Mouse (Mus musculus) midbrain, embryonic 12.5 days (tissue): ENCODE results near the gene Ern1. TPM values are rescaled to one million over a fixed set of nuclear protein-coding genes. Genes with fewer than 3 reads are reported as not detected.

Experiments used
- ATAC-seq: fragments of 200-750 bp; cut with Nextera tagmentation; 2 replicates; pipeline ENCODE4 v1.8.0; 2017; ENCODE audit warnings: low read depth, moderate TSS enrichment, moderate library complexity; ENCODE audit not compliant: low FRiP score
- H3K27ac ChIP-seq: fragments of 300-500 bp; sonication (generic); replicated peaks from 2 replicates; pipeline ENCODE4 v1.5.1; 2016; ENCODE audit warnings: mild to moderate bottlenecking
- H3K27me3 ChIP-seq: fragments of 300-500 bp; sonication (generic); 2 replicates; pipeline ENCODE4 v1.6.1; 2016; ENCODE audit warnings: mild to moderate bottlenecking
- H3K36me3 ChIP-seq: fragments of 300-500 bp; sonication (generic); 2 replicates; pipeline ENCODE4 v1.6.1; 2016
- H3K4me1 ChIP-seq: fragments of 300-500 bp; sonication (generic); 2 replicates; pipeline ENCODE4 v1.6.1; 2016
- H3K4me2 ChIP-seq: fragments of 300-500 bp; sonication (generic); replicated peaks from 2 replicates; pipeline ENCODE4 v1.6.1; 2016; ENCODE audit warnings: mild to moderate bottlenecking, moderate library complexity
- H3K4me3 ChIP-seq: fragments of 300-500 bp; sonication (generic); 2 replicates; pipeline ENCODE4 v1.5.1; 2016; ENCODE audit warnings: mild to moderate bottlenecking
- H3K9ac ChIP-seq: fragments of 300-500 bp; sonication (generic); replicated peaks from 2 replicates; pipeline ENCODE4 v1.6.1; 2016; ENCODE audit warnings: mild to moderate bottlenecking, moderate library complexity
- H3K9me3 ChIP-seq: fragments of 300-500 bp; sonication (generic); 2 replicates; pipeline ENCODE4 v1.6.1; 2016; ENCODE audit warnings: mild to moderate bottlenecking
- WGBS: fragments of 180-500 bp; shearing (Covaris S2); methylation state at CpG from one replicate; pipeline ENCODE4 v1.1.7; 2016; 5-methylcytosine and 5-hydroxymethylcytosine counted together
- polyA plus RNA-seq: library from polyadenylated mRNA; unstranded; fragments of >200 nt; fragmentation: Nextera tagmentation; extraction: Ambion mirVana; gene quantifications from 2 replicates; pipeline ENCODE4 v1.2.1, GENCODE M21; 2016

Gene Ern1
- polyA plus RNA-seq, 1 experiment from 2014 or later, result 6.6 TPM

DNA sequence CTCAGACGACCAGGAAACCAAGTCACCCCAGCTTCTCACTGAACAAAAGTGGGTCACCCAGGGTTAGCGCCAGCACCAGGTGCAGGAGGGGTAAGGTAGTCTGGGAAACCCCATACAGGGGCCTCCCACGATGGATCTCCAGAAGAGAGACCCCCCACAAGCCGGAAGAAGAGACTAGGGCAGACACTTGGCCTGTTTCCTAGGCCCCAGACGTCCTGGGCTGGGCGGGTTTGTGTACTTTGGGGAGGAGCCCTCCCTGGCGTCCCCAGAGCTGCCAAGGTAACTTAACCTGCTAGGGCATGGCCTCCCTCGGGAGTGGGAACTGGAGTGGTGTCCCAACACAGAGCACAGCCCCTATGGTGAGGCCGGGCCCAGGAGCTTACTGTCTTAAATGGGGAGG lies 113.1 kb downstream of the Ern1 start:
- Histone ChIP-seq H3K9me3 (no peaks in the 10 kb centered on the region), H3K4me1 (no peaks in the 10 kb centered on the region), H3K36me3 (no peaks in the 10 kb centered on the region), H3K4me2 (no peak overlapping the region), H3K9ac (no peak overlapping the region), H3K4me3 (no peak overlapping the region), H3K27me3 (no peaks in the 10 kb centered on the region), H3K27ac (no peak overlapping the region)
- no peak for ATAC-seq
- 57% methylated on average over 9 of the region's 9 CpGs for WGBS

DNA sequence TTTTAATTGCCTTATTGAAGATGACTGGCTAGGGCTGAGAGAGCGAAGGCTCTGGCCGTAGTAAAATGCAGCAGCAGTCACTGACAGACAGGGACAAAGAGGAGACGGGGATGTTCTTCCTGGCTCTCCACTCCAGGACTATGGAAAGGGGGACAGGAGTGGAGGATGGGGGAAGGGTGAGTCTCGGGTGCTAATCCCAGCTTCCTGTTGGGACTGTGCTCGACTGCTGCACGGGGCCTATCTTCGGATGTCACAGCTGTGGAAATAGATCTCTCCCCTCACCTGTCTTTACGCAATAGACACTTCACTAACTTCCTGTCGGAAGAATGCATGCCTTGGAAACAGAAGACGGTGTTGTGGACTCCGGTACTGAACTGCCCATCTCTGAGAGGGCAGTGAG lies 113.7 kb downstream of the Ern1 start:
- Histone ChIP-seq H3K27me3 (no peaks in the 10 kb centered on the region), H3K4me3 (no peak overlapping the region), H3K4me2 (no peak overlapping the region), H3K27ac (no peak overlapping the region), H3K4me1 (no peaks in the 10 kb centered on the region), H3K9ac (no peak overlapping the region), H3K36me3 (no peaks in the 10 kb centered on the region), H3K9me3 (no peaks in the 10 kb centered on the region)
- ATAC-seq, result no peak
- WGBS, result 60% methylated on average over 11 of the region's 11 CpGs

DNA sequence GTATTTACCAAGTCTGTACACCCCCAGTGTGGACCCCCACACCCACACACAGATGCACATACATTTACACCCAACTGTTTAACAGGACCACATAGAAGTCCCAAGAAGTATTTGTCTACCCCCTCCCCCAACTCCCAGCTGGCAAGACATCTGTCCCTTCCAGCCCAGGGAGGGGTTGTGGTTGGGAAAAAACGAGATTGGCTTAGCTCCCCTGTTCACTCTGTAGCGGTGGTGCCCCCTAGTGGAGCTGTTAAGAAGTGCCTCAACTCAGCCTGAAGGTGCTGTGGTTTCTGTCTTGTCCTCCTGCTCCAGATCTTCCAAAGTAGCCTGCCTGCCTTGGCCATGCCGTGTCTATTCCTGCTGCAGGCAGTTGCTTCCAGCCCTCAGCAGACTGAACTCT lies 121.3 kb downstream of the Ern1 start:
- Histone ChIP-seq H3K4me2 (no peak overlapping the region), H3K27me3 (no peaks in the 10 kb centered on the region), H3K4me3 (no peak overlapping the region), H3K27ac (no peak overlapping the region), H3K9ac (no peak overlapping the region), H3K9me3 (no peaks in the 10 kb centered on the region), H3K36me3 (no peaks in the 10 kb centered on the region), H3K4me1 (peaks cover 11% of the 10 kb centered on the region)
- no peak for ATAC-seq
- 7% methylated on average over 3 of the region's 3 CpGs for WGBS

DNA sequence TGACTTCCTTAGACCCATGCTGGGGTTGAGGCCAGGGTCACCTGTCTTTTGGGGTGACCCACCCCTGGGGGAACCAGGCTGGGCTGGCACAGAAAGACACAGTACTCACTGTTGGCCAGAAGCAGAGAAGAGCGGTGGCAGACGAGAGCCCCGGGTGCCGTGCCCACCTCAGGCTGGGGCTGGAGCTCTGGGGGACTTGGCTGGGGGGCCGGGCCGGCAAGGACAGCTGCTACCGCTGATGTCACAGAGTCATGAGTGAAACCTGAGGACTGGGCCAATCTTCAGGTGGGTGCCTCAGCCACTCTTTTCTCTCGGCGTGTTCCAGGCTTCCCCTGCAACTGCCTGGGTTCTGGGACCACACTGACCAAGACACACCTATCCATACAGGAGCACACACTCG lies 122.3 kb downstream of the Ern1 start, which contains the start of gene Prr29:
Gene Prr29, plus strand, starts transcription at position 107 of the 400 bp plus-strand sequence.
- Histone ChIP-seq H3K36me3 (no peaks in the 10 kb centered on the region), H3K9me3 (no peaks in the 10 kb centered on the region), H3K27ac (peak within 1 kb of the TSS; percentile 39), H3K4me3 (no peak within 1 kb of the TSS), H3K9ac (peak within 1 kb of the TSS; percentile 31), H3K4me2 (peak within 1 kb of the TSS; percentile 34), H3K27me3 (no peaks in the 10 kb centered on the region), H3K4me1 (peaks cover 11% of the 10 kb centered on the region)
- WGBS, result 63% methylated on average over 10 of the region's 10 CpGs
- ATAC-seq, result 0 out of 2 replicates have a peak, but pooled peaks have one; percentile 4

DNA sequence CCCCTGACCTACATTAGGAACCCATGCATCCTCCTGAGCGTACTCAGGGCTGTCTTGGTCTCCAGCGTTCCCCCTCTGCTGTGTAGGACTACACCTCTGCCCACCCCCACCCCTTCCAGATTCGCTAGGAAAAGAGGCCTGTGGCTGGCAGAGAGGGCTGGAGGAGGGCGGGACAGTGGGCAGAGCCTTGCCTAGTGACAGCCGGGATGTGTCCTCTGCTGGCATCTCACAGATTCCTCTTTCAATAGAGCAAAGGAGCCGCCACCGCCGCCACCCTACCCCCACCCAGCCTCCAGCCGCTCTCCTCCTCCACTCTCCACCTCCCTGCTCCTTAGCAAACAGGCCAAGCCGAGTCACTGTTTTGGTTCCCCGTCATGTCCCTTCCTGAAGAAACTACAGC lies 122.9 kb downstream of the Ern1 start:
- peak overlapping the region; percentile 39 for H3K27ac ChIP-seq
- H3K9ac ChIP-seq, result peak overlapping the region; percentile 31; the same call in 1 of the 2 replicates
- H3K4me2 ChIP-seq, result peak overlapping the region; percentile 34
- H3K4me1 ChIP-seq, result peaks cover 11% of the 10 kb centered on the region
- no peak overlapping the region for H3K4me3 ChIP-seq
- 4% methylated on average over 11 of the region's 11 CpGs for WGBS
- no peaks in the 10 kb centered on the region for H3K27me3 ChIP-seq
- no peaks in the 10 kb centered on the region for H3K9me3 ChIP-seq
- peak; percentile 60 for ATAC-seq
- no peaks in the 10 kb centered on the region for H3K36me3 ChIP-seq

DNA sequence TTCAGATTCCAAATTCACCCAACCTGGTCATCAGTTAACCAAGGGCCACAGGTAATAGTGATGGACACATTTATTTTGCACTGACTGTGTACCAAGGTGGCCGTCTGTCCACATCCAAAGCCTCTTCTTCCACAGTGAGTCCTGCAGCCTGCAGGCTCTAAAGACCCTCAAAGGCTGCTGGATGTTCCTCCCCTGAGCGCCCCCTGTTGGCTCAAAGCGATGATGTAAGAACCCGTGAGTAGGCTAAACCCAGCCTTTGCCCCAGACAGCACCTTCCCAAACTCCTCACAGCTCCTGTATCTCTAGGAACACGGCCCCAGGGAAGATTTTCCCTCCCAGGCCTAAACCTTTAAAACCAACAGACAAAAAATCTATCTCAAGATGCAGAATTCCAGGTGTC lies 128.3 kb downstream of the Ern1 start:
- Histone ChIP-seq H3K9me3 (no peaks in the 10 kb centered on the region), H3K4me1 (peaks cover under 1% of the 10 kb centered on the region; the same call in 1 of the 2 replicates), H3K9ac (no peak overlapping the region), H3K4me3 (no peak overlapping the region), H3K27ac (no peak overlapping the region), H3K36me3 (no peaks in the 10 kb centered on the region), H3K4me2 (no peak overlapping the region), H3K27me3 (no peaks in the 10 kb centered on the region)
- 13% methylated on average over 5 of the region's 5 CpGs for WGBS
- ATAC-seq, result no peak

DNA sequence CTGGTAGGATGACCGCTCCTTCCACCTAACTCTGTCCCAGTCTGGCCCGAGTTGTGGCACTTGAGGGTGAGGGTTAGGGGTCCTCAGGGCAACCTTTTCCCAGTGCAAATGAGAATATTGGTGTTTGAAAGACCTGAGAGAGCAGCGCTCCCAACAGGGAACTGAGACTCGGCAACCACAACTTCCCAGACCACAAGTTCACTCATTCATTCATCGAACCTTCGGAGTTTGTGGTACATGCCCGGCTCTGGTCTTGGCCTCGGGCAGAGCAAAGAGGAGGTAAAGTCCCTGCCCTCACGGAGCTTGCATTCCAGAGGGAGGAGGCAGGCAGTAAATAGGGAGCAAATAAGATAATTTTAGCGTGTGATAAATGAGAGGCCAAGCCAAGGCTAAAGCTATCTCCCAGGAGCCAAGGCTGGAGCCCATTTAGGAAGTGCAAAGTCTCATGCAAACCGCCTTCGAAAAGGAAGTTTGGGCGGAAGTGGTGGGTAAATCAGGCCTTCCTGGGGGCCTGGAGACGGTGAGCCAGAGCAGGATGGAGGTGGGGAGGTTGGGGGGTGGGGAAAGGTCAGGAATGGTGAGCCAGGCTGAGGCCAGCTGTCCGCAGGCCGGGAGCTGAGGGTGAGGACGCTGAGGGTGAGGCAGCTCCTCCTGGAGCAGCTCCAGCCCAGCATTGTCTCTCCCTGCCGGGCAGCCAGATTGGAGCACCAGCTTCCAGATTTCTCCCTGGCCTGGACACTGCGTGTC lies 132.1 kb downstream of the Ern1 start:
- no peak overlapping the region for H3K9ac ChIP-seq
- H3K4me2 ChIP-seq, result no peak overlapping the region
- WGBS, result 79% methylated on average over 19 of the region's 19 CpGs
- H3K36me3 ChIP-seq, result no peaks in the 10 kb centered on the region
- H3K27me3 ChIP-seq, result no peaks in the 10 kb centered on the region
- no peaks in the 10 kb centered on the region for H3K9me3 ChIP-seq
- ATAC-seq, result no peak
- no peaks in the 10 kb centered on the region for H3K4me1 ChIP-seq
- H3K4me3 ChIP-seq, result no peak overlapping the region
- H3K27ac ChIP-seq, result no peak overlapping the region

DNA sequence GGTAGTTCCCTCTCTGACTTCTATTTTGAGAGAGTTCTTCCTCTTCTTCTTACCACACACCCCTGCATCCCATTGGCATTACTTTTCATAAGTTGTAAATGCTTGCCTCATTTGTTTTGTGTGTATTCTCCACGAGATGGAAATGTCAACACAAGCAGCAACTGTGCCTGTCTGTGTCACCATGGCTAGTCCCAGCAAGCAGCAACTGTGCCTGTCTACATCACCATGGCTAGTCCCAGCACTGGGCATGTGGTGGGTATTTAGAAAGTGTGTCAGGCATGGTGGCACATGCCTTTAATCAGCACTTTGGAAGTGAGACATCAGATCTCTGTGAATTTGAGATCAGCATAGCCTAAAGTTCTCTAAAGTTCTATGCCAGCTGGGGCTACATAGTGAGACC lies 133.5 kb downstream of the Ern1 start:
- H3K36me3 ChIP-seq, result no peaks in the 10 kb centered on the region
- no peak overlapping the region for H3K9ac ChIP-seq
- 76% methylated on average over 1 of the region's 1 CpGs for WGBS
- no peak overlapping the region for H3K27ac ChIP-seq
- ATAC-seq, result no peak
- H3K4me2 ChIP-seq, result no peak overlapping the region
- H3K4me3 ChIP-seq, result no peak overlapping the region
- no peaks in the 10 kb centered on the region for H3K27me3 ChIP-seq
- no peaks in the 10 kb centered on the region for H3K9me3 ChIP-seq
- H3K4me1 ChIP-seq, result no peaks in the 10 kb centered on the region

DNA sequence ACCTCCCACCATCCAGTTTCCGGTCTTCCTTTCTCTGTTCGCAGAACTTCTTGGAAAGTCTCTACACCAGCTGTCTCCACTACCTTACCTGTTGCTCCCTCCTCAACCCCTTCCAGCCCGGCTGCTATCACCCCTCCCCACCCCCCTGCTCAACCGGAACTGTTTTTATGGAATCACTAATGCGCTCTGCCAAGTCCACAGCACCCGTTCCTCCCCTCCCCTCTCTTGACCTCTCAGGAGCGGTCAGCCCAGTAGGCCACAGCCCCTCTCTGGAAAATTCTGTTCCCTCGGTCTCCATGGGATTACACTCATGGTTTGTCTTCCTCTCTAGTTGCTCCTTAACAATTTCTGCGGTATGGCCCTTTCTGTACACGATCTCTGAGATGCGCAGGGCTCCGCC lies 134.5 kb downstream of the Ern1 start, which contains the start of gene Scn4a:
Gene Scn4a, minus strand, starts transcription at position 101 of the 400 bp plus-strand sequence.
- 90% methylated on average over 12 of the region's 12 CpGs for WGBS
- no peaks in the 10 kb centered on the region for H3K36me3 ChIP-seq
- no peaks in the 10 kb centered on the region for H3K27me3 ChIP-seq

DNA sequence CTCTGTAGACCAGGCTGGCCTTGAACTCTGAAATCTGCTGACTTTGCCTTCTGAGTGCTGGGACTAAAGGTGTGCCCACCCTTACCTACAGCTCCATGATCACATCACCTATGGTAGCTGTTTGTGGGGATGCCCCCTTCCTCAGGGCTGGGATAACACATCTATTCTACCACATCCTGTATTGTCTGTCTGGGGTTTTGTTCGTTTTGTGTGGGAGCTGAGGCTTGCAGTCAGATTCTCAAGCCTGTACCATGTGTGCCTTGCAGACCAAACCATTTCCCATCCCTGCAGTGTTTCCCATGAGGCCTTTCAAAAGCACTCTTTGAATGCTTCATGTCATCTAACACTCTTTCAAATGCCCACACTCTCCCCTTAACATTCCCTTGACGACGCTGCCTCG lies 135.7 kb downstream of the Ern1 start:
- no peak overlapping the region for H3K27ac ChIP-seq

More for the DNA sequence above, 134.5 kb downstream of the Ern1 start, which contains the start of gene Scn4a:
- Histone ChIP-seq H3K4me3 (no peak within 1 kb of the TSS), H3K9me3 (no peaks in the 10 kb centered on the region), H3K4me1 (no peaks in the 10 kb centered on the region), H3K4me2 (no peak within 1 kb of the TSS), H3K9ac (no peak within 1 kb of the TSS), H3K27ac (no peak within 1 kb of the TSS)
- ATAC-seq, result no peak

DNA sequence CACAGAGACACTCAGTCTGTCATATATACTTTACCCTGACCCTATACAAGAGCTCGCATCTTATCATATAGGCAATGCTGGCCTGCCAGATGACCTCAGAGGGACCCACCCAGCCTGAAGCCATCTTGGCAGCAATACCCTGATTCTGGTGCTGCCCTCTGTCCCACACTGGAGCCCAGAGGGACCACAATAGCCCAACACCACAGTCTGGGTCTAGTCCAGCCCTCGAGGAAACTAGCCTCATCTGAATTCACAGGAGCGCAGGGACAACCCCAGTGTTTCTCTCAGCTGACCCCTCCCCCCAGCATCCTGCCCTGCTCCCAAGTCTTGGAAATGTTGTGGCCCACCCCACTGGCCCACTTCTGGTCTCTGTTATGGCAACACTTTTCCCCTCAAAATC lies 136.4 kb downstream of the Ern1 start:
- 69% methylated on average over 3 of the region's 3 CpGs for WGBS
- Histone ChIP-seq H3K9ac (no peak overlapping the region), H3K9me3 (no peaks in the 10 kb centered on the region), H3K4me2 (no peak overlapping the region), H3K27ac (no peak overlapping the region), H3K4me1 (no peaks in the 10 kb centered on the region), H3K36me3 (no peaks in the 10 kb centered on the region), H3K4me3 (no peak overlapping the region), H3K27me3 (no peaks in the 10 kb centered on the region)
- ATAC-seq, result no peak

More for the DNA sequence above, 135.7 kb downstream of the Ern1 start:
- no peaks in the 10 kb centered on the region for H3K27me3 ChIP-seq
- H3K9me3 ChIP-seq, result no peaks in the 10 kb centered on the region
- H3K4me3 ChIP-seq, result no peak overlapping the region
- no peak for ATAC-seq
- no peak overlapping the region for H3K4me2 ChIP-seq
- no peaks in the 10 kb centered on the region for H3K36me3 ChIP-seq
- no peaks in the 10 kb centered on the region for H3K4me1 ChIP-seq
- 85% methylated on average over 4 of the region's 4 CpGs for WGBS
- H3K9ac ChIP-seq, result no peak overlapping the region

DNA sequence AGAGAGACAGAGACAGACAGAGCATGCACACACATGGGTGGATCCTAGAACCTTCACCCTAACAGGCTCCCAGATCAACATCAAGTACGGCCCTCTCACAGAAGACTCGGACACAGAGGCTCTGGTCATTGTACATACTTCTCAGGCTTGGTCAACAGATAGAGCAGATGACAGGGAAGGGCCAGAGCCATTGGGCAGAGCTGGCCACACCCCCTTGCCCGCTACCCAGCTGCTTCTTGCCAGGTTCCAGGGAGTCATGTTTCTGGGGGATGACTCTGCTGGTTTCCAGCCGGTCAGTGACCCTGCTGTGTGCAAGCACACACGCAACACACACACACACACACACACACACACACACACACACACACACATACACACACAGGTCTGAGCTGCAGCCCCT lies 136.8 kb downstream of the Ern1 start:
- no peak overlapping the region for H3K9ac ChIP-seq
- WGBS, result 60% methylated on average over 5 of the region's 5 CpGs
- H3K27me3 ChIP-seq, result no peaks in the 10 kb centered on the region
- H3K4me3 ChIP-seq, result no peak overlapping the region
- H3K36me3 ChIP-seq, result no peaks in the 10 kb centered on the region
- H3K4me2 ChIP-seq, result no peak overlapping the region
- no peak overlapping the region for H3K27ac ChIP-seq
- H3K9me3 ChIP-seq, result no peaks in the 10 kb centered on the region
- no peaks in the 10 kb centered on the region for H3K4me1 ChIP-seq
- no peak for ATAC-seq
